Mouse (Mus musculus): ENCODE measurements at regions not wholly inside any gene's neighbourhood (a gene's known extent, or its start where the extent isn't known, plus 50 kb on each side); places are given as distances from the start of the nearest gene placed in this dataset.

DNA sequence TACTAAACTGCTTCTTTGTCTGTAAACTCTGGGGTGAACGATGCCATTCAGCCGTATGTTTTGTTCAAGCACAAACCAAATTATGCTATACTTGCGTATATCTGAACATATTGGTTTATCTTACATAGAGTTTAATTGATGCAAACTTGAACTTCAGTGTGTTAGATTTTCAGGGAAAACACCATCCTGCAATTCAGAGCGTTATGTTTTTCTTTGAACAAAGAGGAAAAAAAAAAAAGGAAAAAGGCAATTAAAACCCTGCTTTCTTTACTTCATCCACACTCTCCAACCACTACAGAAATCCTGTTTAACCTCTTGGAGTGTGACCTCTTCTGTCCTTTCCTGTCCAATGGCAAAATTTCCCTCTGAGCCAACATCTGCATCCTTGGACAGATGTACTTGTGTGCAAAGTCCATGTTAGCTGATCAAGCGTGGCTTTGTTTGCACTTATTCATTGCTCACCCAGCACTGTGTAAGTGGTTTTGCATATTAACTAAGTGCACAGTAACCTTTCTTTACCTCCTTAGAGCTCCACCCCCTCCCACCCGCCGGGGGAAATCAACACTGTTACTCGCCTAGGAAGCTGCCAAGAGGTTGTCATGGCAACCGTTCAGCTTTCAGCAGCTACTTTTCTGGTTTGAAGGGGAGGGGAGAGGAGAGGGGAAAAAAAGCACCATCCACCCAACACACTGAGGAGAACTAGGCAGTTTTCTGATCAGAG is 174.4 kb upstream of the Klf12 start:
- no peak for TF ChIP-seq CTCF (IDR thresholded peaks at IDR 0.05; ENCODE audit: extremely low read depth, insufficient read depth, insufficient read length, insufficient replicate concordance)
- TF ChIP-seq POLR2A (IDR thresholded peaks at IDR 0.05; ENCODE audit: low read depth, low read length): no peak

All from spleen, adult 2 months (tissue).